Mouse (Mus musculus) cerebellum, adult 11 months (tissue): ENCODE results near the gene Prkag3.

ENCODE experiments used
- DNase-seq: peaks from one replicate; pipeline ENCODE4 v3.0.0; 2022

Gene Prkag3

DNA sequence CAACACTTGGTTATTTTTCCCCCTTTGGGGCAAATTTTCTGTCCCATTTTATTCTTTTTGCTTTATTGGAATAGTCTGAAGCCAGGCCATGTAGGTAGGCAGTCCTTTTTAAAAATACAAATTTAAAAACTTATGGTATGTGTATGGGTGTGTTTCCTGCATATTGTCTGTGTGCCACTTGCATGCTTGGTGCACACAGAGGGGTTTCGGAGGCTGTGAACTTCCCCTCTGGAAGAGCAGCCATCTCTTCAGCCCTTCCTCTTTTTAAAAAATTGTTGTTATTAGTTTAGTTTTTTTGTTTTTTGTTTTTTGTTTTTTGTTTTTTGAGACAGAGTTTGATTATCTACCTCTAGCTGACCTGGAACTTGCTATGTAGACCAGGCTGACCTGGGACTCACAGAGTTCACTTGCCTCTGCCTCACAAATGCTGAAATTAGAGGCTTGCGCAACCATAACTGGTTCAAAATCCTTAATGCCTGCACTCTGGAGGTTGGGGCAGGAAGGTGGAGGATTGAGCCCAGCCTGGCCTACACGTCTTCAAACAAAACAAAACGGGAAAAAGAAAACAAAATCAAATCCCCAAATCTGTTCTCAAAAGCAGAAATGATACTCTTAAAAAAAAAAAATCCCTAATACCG lies 36.4 kb downstream of the Prkag3 start:
- DNase-seq, result no peak

DNA sequence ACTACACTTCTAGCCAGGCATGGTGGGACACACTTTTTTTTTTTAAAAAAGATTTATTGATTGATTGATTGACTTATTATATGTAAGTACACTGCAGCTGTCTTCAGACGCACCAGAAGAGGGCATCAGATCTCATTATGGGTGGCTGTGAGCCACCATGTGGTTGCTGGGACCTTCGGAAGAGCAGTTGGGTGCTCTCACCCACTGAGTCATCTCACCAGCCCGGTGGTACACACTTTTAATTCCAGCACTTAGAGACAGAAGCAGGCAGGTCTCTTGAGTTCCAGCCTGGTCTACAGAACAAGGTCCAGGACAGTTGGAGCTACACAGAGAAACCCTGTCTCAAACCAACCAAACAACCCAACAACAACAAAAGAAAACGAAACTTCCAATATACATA lies 37.0 kb downstream of the Prkag3 start:
- no peak for DNase-seq

- no peak for DNase-seq
These were observed 39.5 kb downstream of the Prkag3 start for GRCm38 (mm10) chr1:74709566-74709965.

DNA sequence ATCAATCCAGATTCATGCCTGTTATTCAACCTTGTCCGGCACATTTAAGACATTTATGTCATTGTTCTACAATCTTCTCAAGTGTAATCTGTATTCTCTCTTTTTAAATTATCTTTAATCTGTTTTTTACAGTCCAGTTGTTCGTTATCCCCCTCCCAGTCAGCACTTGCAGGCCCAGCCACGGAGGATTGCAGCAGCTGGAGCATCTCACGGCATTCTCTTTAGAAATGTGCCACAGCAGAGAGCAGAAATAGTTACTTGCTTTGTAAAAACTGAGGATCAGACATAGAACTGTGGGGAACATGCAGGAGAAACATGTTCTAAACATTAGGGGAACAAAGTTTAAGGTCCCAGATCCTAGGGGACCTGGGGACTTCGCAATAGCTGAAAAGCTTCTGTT lies 44.0 kb downstream of the Prkag3 start:
- DNase-seq, result no peak

DNA sequence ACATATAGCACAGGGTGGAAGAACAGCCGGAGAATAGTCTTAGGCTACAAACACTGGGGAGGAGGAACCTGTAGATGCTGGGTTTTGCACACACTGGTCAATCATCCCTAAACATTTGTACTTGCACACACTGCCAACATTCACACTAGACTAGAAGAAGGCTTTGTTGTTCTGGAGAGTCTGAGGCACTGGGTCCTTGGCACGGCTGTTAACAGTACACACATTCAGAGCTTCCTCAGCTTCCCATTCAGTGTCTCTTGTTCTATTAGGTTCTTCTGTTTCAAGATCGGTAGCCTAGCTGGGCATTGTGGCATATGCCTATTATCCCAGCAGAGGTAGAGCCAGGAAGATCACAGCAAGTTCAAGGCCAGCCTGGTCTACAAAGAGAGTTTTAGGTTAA lies 44.9 kb downstream of the Prkag3 start:
- DNase-seq, result no peak

- no peak for DNase-seq
These were observed 46.9 kb downstream of the Prkag3 start for GRCm38 (mm10) chr1:74702142-74702553.

- no peak for DNase-seq
These were observed 50.2 kb downstream of the Prkag3 start for GRCm38 (mm10) chr1:74698791-74699190.

DNA sequence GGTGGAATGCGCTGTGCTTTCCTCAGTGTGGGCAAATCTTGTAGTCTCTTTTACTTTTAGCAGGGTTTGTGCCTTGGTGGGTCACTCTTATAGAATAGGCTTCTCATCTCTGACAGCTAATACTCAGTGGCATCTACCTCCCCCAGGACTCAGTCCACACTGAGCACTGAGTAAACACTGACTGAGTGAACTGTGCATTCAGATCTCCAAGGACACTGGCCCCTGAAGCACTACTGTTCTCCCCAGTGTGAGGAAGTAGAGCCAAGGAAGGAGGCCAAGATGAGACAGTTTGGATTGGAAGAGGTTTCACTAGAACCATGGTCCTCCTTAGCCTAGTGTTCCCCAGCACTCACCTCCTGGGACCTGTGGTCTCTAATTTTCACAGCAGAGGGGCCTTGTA lies 50.7 kb downstream of the Prkag3 start:
- DNase-seq, result no peak

DNA sequence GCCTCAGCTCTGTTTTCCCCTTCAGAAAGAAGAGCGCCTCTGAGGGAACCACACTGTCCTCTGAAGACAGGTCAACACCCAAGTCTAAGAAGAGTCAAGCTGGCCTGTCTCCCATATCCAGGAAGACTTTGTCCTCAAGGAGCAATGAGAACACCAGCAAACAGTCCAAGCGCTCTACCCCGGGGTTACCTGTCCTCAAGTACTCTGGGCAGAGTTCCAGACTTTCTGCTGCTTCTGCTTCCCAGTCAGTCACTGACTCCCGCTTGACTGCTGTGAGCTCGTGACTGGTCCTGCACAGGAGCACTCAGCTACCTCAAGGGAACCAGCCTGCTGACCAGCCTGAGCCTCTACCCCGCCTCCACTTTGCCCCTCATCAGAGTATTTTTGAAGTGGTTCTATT lies 51.6 kb downstream of the Prkag3 start:
- DNase-seq, result no peak

- DNase-seq, result no peak
These were observed 53.2 kb downstream of the Prkag3 start for GRCm38 (mm10) chr1:74695836-74696235.

GRCm38 (mm10) chr1:74693891-74694583 lies 55.0 kb downstream of the Prkag3 start:
- DNase-seq, result no peak
